Mouse (Mus musculus): ENCODE data around the gene Lrriq1.

Lrriq1 gene

GRCm38 (mm10) chr10:103029132-103029729, 206.9 kb downstream of the Lrriq1 start:
- DNase-seq (ENCODE audit: low read depth, low spot score): no peak

DNA sequence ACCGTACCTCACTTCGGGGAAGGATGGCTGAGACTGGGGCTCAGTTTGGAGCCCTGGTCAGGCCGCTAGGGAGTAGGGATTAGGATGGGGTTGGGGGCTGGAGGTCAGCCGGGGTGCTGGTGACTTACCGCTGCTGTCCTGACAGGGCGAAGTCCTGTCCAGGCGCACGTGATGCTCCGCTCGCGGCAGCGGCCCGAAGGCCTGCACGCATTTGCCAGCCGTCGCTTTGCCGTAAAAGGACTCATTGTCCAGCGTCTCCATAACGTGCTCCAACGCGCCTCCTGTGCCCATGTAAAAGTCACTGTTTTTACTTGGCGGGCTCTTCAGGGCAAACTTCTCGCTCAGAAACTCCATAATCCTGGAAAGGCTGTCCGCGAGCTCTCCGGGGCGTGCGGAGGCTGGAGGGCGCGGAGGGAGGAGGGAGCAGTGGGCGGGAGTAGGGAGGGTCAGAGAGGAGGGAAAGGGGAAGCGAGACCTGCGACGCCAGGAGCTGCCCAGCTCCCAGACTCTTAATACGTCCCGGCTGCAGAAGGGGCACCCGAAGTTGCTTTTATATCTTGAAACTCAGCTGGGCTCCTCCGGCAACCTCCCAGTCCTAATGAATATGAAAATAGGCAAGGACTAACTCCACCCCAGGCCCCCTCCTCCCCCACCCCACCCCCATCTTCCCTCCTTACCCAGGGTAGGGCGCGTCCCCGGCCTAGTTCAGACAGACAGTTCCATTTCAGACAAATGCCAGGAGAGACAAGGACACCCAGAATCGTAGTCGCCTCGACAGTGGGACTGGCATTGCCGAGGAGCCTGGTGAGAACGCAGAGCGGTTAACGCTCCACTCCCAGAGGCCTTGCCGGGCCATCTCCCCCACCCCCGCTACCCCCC, 207.6 kb downstream of the Lrriq1 start:
- no peak for DNase-seq (ENCODE audit: low read depth, low spot score)

- no peak for DNase-seq (ENCODE audit: low read depth, low spot score)
Observed at GRCm38 (mm10) chr10:103027931-103028252, 208.2 kb downstream of the Lrriq1 start.

DNA sequence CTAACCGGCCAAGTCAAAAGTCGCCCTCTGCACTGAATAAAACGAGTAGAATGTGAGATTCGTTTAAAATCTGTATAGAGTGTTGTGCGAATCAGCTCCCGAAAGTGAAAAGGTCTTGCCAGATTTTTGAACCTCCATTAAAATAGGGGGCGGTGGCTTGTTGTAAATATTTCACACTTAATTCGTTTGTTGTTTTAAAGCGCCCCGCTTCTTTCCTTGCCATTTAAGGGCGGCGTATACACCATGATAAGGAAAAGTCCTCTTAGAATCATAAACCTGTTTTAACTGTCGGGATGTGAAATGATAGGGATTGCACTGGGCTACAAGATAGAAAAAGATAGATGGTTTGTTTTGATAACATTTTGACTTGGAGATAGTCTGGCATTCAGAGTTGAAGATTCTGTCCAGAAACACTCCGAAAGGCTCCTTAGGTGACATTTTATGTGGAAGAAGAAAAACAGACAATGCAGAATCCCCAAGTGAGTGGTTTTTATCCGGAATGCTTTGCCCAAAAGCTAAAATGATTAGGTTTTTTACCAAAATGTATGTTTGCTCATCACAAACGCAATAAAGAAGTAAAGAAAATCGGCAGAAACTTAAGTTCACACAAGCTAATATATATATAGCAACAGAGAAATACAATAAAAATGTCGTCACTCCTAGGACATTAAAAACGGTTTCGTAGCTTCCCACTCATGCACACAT, 208.7 kb downstream of the Lrriq1 start:
- DNase-seq (ENCODE audit: low read depth, low spot score): no peak

GRCm38 (mm10) chr10:103026636-103027225, 209.4 kb downstream of the Lrriq1 start:
- no peak for DNase-seq (ENCODE audit: low read depth, low spot score)

DNA sequence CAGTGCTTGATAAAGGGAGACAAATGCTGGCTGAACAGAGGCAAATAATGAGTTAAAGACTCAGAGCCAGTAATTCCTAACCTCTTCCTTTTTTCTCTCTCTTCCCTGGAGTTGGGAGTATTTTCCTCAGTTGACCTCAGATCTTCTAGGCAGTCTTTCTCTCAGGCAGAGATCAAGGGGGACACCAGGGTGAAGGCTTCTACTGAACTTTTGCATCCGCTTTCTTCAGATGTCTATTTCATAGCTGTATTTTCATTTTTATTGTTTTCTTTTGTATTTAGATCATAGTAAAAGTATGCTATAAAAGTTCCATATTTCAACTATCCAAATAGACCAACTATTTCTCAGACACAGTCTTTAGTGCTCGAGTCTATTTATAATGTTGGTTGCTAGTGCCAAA, 233.6 kb downstream of the Lrriq1 start:
- no peak for DNase-seq (ENCODE audit: low read depth, low spot score)

GRCm38 (mm10) chr10:103000902-103001301, 235.2 kb downstream of the Lrriq1 start:
- no peak for DNase-seq (ENCODE audit: low read depth, low spot score)

GRCm38 (mm10) chr10:102999584-102999983, 236.5 kb downstream of the Lrriq1 start:
- no peak for DNase-seq (ENCODE audit: low read depth, low spot score)

All from 3T3-L1 (cell line).